Comparison of ENCODE assay signal across 8 mouse cellular contexts in genomic region chr4:43508666-43508997, GRCm38 (mm10). TPM values are rescaled to one million over a fixed set of nuclear protein-coding genes. Genes with fewer than 3 reads are reported as not detected.
A peak's percentile ranks its signal among the peaks of the same experiment; 100 is the strongest.
DNase-seq lines count a peak whose midpoint lies in the region; ATAC-seq and TF ChIP-seq lines count a peak whose summit lies in the region.

No protein-coding gene starts in this region.

- H3K4me1 ChIP-seq in heart, postnatal 0 days (ENCODE audit: control insufficient read depth, insufficient read depth) = peaks cover 8% of the 10 kb centered on the region; the same call in 1 of the 2 replicates
- H3K4me1 ChIP-seq in limb, embryonic 10.5 days = peaks cover 34% of the 10 kb centered on the region
- peaks cover 14% of the 10 kb centered on the region for H3K4me1 ChIP-seq in stomach, embryonic 14.5 days (ENCODE audit: control insufficient read depth, insufficient read depth, low read length)

- no peak overlapping the region for H3K27ac ChIP-seq in layer of hippocampus, adult 2 months
- H3K27ac ChIP-seq in heart, postnatal 0 days (ENCODE audit: low read depth) = no peak overlapping the region
- H3K27ac ChIP-seq in limb, embryonic 10.5 days = peak overlapping the region; percentile 85
- H3K27ac ChIP-seq in stomach, embryonic 14.5 days (ENCODE audit: low read length) = no peak overlapping the region; the same call in 1 of the 2 replicates

- peak; percentile 85 for ATAC-seq in heart, postnatal 0 days (ENCODE audit: insufficient read depth, low read depth)
- peak; percentile 95 for ATAC-seq in megakaryocyte-erythroid progenitor cell, adult 5-6 weeks (replicated peaks; ENCODE audit: low FRiP score, low TSS enrichment, poor library complexity, severe bottlenecking)
- ATAC-seq in stomach, embryonic 14.5 days (ENCODE audit: insufficient number of reproducible peaks, insufficient read depth, low FRiP score, low read depth) = peak; percentile 78

- no peak for DNase-seq in layer of hippocampus, adult 2 months (ENCODE audit: low spot score in 2 of 2)
- no peak for DNase-seq in layer of hippocampus, postnatal 14 days (ENCODE audit: low spot score in 2 of 2)
- peak; percentile 67 for DNase-seq in embryo, embryonic 10.5 days (ENCODE audit: low spot score)
- DNase-seq in heart, postnatal 0 days (ENCODE audit: low spot score) = peak; percentile 57
- peak; percentile 68 for DNase-seq in limb, embryonic 10.5 days (ENCODE audit: low spot score)
- no peak for DNase-seq in layer of hippocampus, postnatal 25 days (ENCODE audit: extremely low spot score in 1 of 2, low spot score in 1 of 2)

- no peak for TF ChIP-seq CTCF in layer of hippocampus, adult 2 months (conservative IDR thresholded peaks at IDR 0.05)
- 0 out of 2 replicates have a peak, but pooled peaks have one; percentile 11 for TF ChIP-seq CTCF in heart, postnatal 0 days (IDR thresholded peaks at IDR 0.05; ENCODE audit: low read depth)

- 3% methylated on average over 13 of the region's 13 CpGs for WGBS in heart, postnatal 0 days
- 9% methylated on average over 13 of the region's 13 CpGs for WGBS in limb, embryonic 10.5 days
- WGBS in stomach, embryonic 14.5 days = 4% methylated on average over 13 of the region's 13 CpGs

- H3K9ac ChIP-seq in heart, postnatal 0 days (replicated peaks; ENCODE audit: low read depth, low read length) = peak overlapping the region; percentile 56
- peak overlapping the region; percentile 39; the same call in 1 of the 2 replicates for H3K9ac ChIP-seq in stomach, embryonic 14.5 days (replicated peaks; ENCODE audit: low read depth, low read length)

- H3K4me3 ChIP-seq in layer of hippocampus, adult 2 months = peak overlapping the region; percentile 30
- H3K4me3 ChIP-seq in heart, postnatal 0 days (ENCODE audit: low read depth, low read length) = peak overlapping the region; percentile 49
- peak overlapping the region; percentile 61 for H3K4me3 ChIP-seq in limb, embryonic 10.5 days
- H3K4me3 ChIP-seq in stomach, embryonic 14.5 days (ENCODE audit: low read depth, low read length) = peak overlapping the region; percentile 40

- no peaks in the 10 kb centered on the region for H3K9me3 ChIP-seq in heart, postnatal 0 days (replicated peaks; ENCODE audit: control insufficient read depth, low read length)
- no peaks in the 10 kb centered on the region for H3K9me3 ChIP-seq in limb, embryonic 10.5 days (replicated peaks)
- H3K9me3 ChIP-seq in stomach, embryonic 14.5 days (ENCODE audit: control insufficient read depth, low read depth, low read length) = no peaks in the 10 kb centered on the region

- H3K27me3 ChIP-seq in heart, postnatal 0 days (ENCODE audit: control insufficient read depth, insufficient read depth, low read length) = no peaks in the 10 kb centered on the region
- H3K27me3 ChIP-seq in limb, embryonic 10.5 days (ENCODE audit: low read depth, poor library complexity, severe bottlenecking) = peaks cover 40% of the 10 kb centered on the region
- no peaks in the 10 kb centered on the region for H3K27me3 ChIP-seq in stomach, embryonic 14.5 days (ENCODE audit: control insufficient read depth, insufficient read depth, low read length)

- H3K36me3 ChIP-seq in heart, postnatal 0 days (replicated peaks; ENCODE audit: control insufficient read depth, insufficient read depth, low read length) = no peaks in the 10 kb centered on the region
- no peaks in the 10 kb centered on the region for H3K36me3 ChIP-seq in limb, embryonic 10.5 days
- H3K36me3 ChIP-seq in stomach, embryonic 14.5 days (ENCODE audit: control insufficient read depth, insufficient read depth, low read length) = no peaks in the 10 kb centered on the region

- peak overlapping the region; percentile 93 for H3K4me2 ChIP-seq in heart, postnatal 0 days (ENCODE audit: low read depth, low read length)
- peak overlapping the region; percentile 86 for H3K4me2 ChIP-seq in stomach, embryonic 14.5 days (replicated peaks; ENCODE audit: low read depth, low read length)

- no peak for TF ChIP-seq EP300 in heart, postnatal 0 days (IDR thresholded peaks at IDR 0.05; ENCODE audit: low read depth)

RNA-seq across cellular contexts. Expression of gene Car9, which starts 1.9 kb away (rescaled TPM):
- not detected for total RNA-seq in layer of hippocampus, adult 2 months (2021)
- total RNA-seq in layer of hippocampus, postnatal 14 days (2021) = not detected
- total RNA-seq in heart, postnatal 0 days (2014; rRNA removed; ENCODE audit: low replicate concordance) = 4.6 TPM in 1 of 2 replicates, not detected in the other
- 0.80 and 1.1 TPM in 2 replicates for polyA plus RNA-seq in heart, postnatal 0 days (2015; fragmentation: Nextera tagmentation; extraction: Ambion mirVana)
- 1.0 and 1.3 TPM in 2 replicates for polyA plus RNA-seq in limb, embryonic 10.5 days (2016; fragmentation: Nextera tagmentation; extraction: Ambion mirVana)
- 3.6 and 11.8 TPM in 2 replicates for total RNA-seq in megakaryocyte-erythroid progenitor cell, adult 5-6 weeks (2014; fragmentation: Nextera tagmentation)
- 2.1 and 3.3 TPM in 2 replicates for total RNA-seq in megakaryocyte-erythroid progenitor cell, adult 5-6 weeks (2017)
- 2.8 and 5.8 TPM in 2 replicates for polyA plus RNA-seq in stomach, embryonic 14.5 days (2014; fragmentation: Nextera tagmentation; extraction: Ambion mirVana)
- under 1 TPM; 0.22 to 0.35 TPM for total RNA-seq in layer of hippocampus, postnatal 25 days (2021)

RNA-seq across cellular contexts. Expression of gene Arhgef39, which starts 9.1 kb away (rescaled TPM):
- 1 to 10 TPM in 1 of 2 experiments, under 1 TPM in 1; 0.64 to 1.0 TPM for total RNA-seq in layer of hippocampus, adult 2 months (2021)
- 1 to 10 TPM in 1 of 2 experiments, under 1 TPM in 1; 0.74 to 1.2 TPM for total RNA-seq in layer of hippocampus, postnatal 14 days (2021)
- 18.7 and 27.0 TPM in 2 replicates for total RNA-seq in heart, postnatal 0 days (2014; rRNA removed; ENCODE audit: low replicate concordance)
- polyA plus RNA-seq in heart, postnatal 0 days (2015; fragmentation: Nextera tagmentation; extraction: Ambion mirVana) = 7.3 and 8.8 TPM in 2 replicates
- 45.1 and 49.8 TPM in 2 replicates for polyA plus RNA-seq in limb, embryonic 10.5 days (2016; fragmentation: Nextera tagmentation; extraction: Ambion mirVana)
- 44.3 and 50.3 TPM in 2 replicates for total RNA-seq in megakaryocyte-erythroid progenitor cell, adult 5-6 weeks (2014; fragmentation: Nextera tagmentation)
- total RNA-seq in megakaryocyte-erythroid progenitor cell, adult 5-6 weeks (2017) = 27.2 and 32.7 TPM in 2 replicates
- polyA plus RNA-seq in stomach, embryonic 14.5 days (2014; fragmentation: Nextera tagmentation; extraction: Ambion mirVana) = 43.5 and 46.8 TPM in 2 replicates
- total RNA-seq in layer of hippocampus, postnatal 25 days (2021) = under 1 TPM; 0.27 to 0.70 TPM

RNA-seq across cellular contexts. Expression of gene Tpm2, which starts 14.9 kb away (rescaled TPM):
- 1 to 10 TPM; 5.4 to 6.1 TPM for total RNA-seq in layer of hippocampus, adult 2 months (2021)
- total RNA-seq in layer of hippocampus, postnatal 14 days (2021) = 1 to 10 TPM; 6.2 to 8.1 TPM
- 25.7 and 67.0 TPM in 2 replicates for total RNA-seq in heart, postnatal 0 days (2014; rRNA removed; ENCODE audit: low replicate concordance)
- polyA plus RNA-seq in heart, postnatal 0 days (2015; fragmentation: Nextera tagmentation; extraction: Ambion mirVana) = 109 TPM in 2 replicates
- polyA plus RNA-seq in limb, embryonic 10.5 days (2016; fragmentation: Nextera tagmentation; extraction: Ambion mirVana) = 45.4 and 60.0 TPM in 2 replicates
- not detected in 2 replicates for total RNA-seq in megakaryocyte-erythroid progenitor cell, adult 5-6 weeks (2014; fragmentation: Nextera tagmentation)
- 0.09 TPM in 1 of 2 replicates, not detected in the other for total RNA-seq in megakaryocyte-erythroid progenitor cell, adult 5-6 weeks (2017)
- 790 and 843 TPM in 2 replicates for polyA plus RNA-seq in stomach, embryonic 14.5 days (2014; fragmentation: Nextera tagmentation; extraction: Ambion mirVana)
- total RNA-seq in layer of hippocampus, postnatal 25 days (2021) = 1 to 10 TPM; 5.1 to 5.8 TPM

RNA-seq across cellular contexts. Expression of gene Ccdc107, which starts 15.9 kb away (rescaled TPM):
- total RNA-seq in layer of hippocampus, adult 2 months (2021) = 10 to 100 TPM; 27.6 to 29.0 TPM
- 10 to 100 TPM; 26.0 to 28.3 TPM for total RNA-seq in layer of hippocampus, postnatal 14 days (2021)
- 26.6 and 44.0 TPM in 2 replicates for total RNA-seq in heart, postnatal 0 days (2014; rRNA removed; ENCODE audit: low replicate concordance)
- 81.7 and 82.4 TPM in 2 replicates for polyA plus RNA-seq in heart, postnatal 0 days (2015; fragmentation: Nextera tagmentation; extraction: Ambion mirVana)
- polyA plus RNA-seq in limb, embryonic 10.5 days (2016; fragmentation: Nextera tagmentation; extraction: Ambion mirVana) = 44.3 and 50.8 TPM in 2 replicates
- 28.8 and 47.9 TPM in 2 replicates for total RNA-seq in megakaryocyte-erythroid progenitor cell, adult 5-6 weeks (2014; fragmentation: Nextera tagmentation)
- 44.6 and 46.3 TPM in 2 replicates for total RNA-seq in megakaryocyte-erythroid progenitor cell, adult 5-6 weeks (2017)
- 130 and 132 TPM in 2 replicates for polyA plus RNA-seq in stomach, embryonic 14.5 days (2014; fragmentation: Nextera tagmentation; extraction: Ambion mirVana)
- 10 to 100 TPM; 23.5 to 28.1 TPM for total RNA-seq in layer of hippocampus, postnatal 25 days (2021)

RNA-seq across cellular contexts. Expression of gene Sit1, which starts 25.1 kb away (rescaled TPM):
- not detected for total RNA-seq in layer of hippocampus, adult 2 months (2021)
- total RNA-seq in layer of hippocampus, postnatal 14 days (2021) = not detected
- total RNA-seq in heart, postnatal 0 days (2014; rRNA removed; ENCODE audit: low replicate concordance) = 2.8 TPM in 1 of 2 replicates, not detected in the other
- polyA plus RNA-seq in heart, postnatal 0 days (2015; fragmentation: Nextera tagmentation; extraction: Ambion mirVana) = not detected in 2 replicates
- not detected in 2 replicates for polyA plus RNA-seq in limb, embryonic 10.5 days (2016; fragmentation: Nextera tagmentation; extraction: Ambion mirVana)
- 0.61 TPM in 1 of 2 replicates, not detected in the other for total RNA-seq in megakaryocyte-erythroid progenitor cell, adult 5-6 weeks (2014; fragmentation: Nextera tagmentation)
- not detected in 2 replicates for total RNA-seq in megakaryocyte-erythroid progenitor cell, adult 5-6 weeks (2017)
- polyA plus RNA-seq in stomach, embryonic 14.5 days (2014; fragmentation: Nextera tagmentation; extraction: Ambion mirVana) = not detected in 2 replicates
- not detected for total RNA-seq in layer of hippocampus, postnatal 25 days (2021)

Comparison
In these comparisons a context has a peak if more than half of its experiments do, and no peak if none do; other contexts are left out.
1. DNase-seq: peak in embryo, embryonic 10.5 days (single experiment), heart, postnatal 0 days (single experiment) and limb, embryonic 10.5 days (single experiment); none in layer of hippocampus, adult 2 months (0 of 2), layer of hippocampus, postnatal 14 days (0 of 2) and layer of hippocampus, postnatal 25 days (0 of 2).
2. RNA of gene Tpm2, which starts 14.9 kb away (total RNA-seq): 25.7 to 67.0 TPM in heart, postnatal 0 days, 6.2 to 8.1 TPM in layer of hippocampus, postnatal 14 days, 5.4 to 6.1 TPM in layer of hippocampus, adult 2 months and 5.1 to 5.8 TPM in layer of hippocampus, postnatal 25 days; 0.09 TPM in megakaryocyte-erythroid progenitor cell, adult 5-6 weeks; every median in the first group is over 4 times any median in the second.
3. Peak in every context shown above with its lines, with median percentiles within 50 percentile points of each other: H3K4me3 ChIP-seq and ATAC-seq.